8 mouse cellular contexts compared by ENCODE assay signal in genomic region chr4:116708791-116709390, GRCm38 (mm10). TPM values are rescaled to one million over a fixed set of nuclear protein-coding genes. Genes with fewer than 3 reads are reported as not detected.
A peak's percentile ranks its signal among the peaks of the same experiment; 100 is the strongest.
DNase-seq lines count a peak whose midpoint lies in the region; ATAC-seq and TF ChIP-seq lines count a peak whose summit lies in the region.

No protein-coding gene starts in this region.

- H3K9ac ChIP-seq in kidney, embryonic 14.5 days (ENCODE audit: low read depth, low read length), result peak overlapping the region; percentile 55; the same call in 1 of the 2 replicates
- peak overlapping the region; percentile 28; the same call in 1 of the 2 replicates for H3K9ac ChIP-seq in forebrain, postnatal 0 days

- H3K79me2 ChIP-seq in macrophage (ENCODE audit: inconsistent target), result no peaks in the 10 kb centered on the region

- WGBS in kidney, embryonic 14.5 days, result 5% methylated on average over 9 of the region's 9 CpGs
- WGBS in forebrain, postnatal 0 days, result 8% methylated on average over 9 of the region's 9 CpGs
- 4% methylated on average over 8 of the region's 9 CpGs for WGBS in macrophage (ENCODE audit: missing documents)

- no peak overlapping the region for H3K27ac ChIP-seq in kidney, embryonic 14.5 days (ENCODE audit: low read depth, low read length)
- H3K27ac ChIP-seq in forebrain, postnatal 0 days (ENCODE audit: low read depth, low read length), result no peak overlapping the region
- peak overlapping the region; percentile 32 for H3K27ac ChIP-seq in macrophage

- TF ChIP-seq CTCF in forebrain, postnatal 0 days (IDR thresholded peaks at IDR 0.05; ENCODE audit: low read depth), result no peak

- no peak for DNase-seq in kidney, adult 11 months
- peak; percentile 55 for DNase-seq in R1 (ENCODE audit: low read depth, low spot score)
- no peak for DNase-seq in forebrain, postnatal 0 days
- no peak for DNase-seq in ovary, postnatal 14 days (ENCODE audit: low spot score)
- DNase-seq in urinary bladder, postnatal 36 days (ENCODE audit: low spot score in 2 of 2), result no peak
- DNase-seq in adrenal gland, adult 18-20 months (ENCODE audit: low spot score in 2 of 2), result no peak

- peaks cover 3% of the 10 kb centered on the region; the same call in 1 of the 2 replicates for H3K36me3 ChIP-seq in kidney, embryonic 14.5 days (ENCODE audit: control insufficient read depth, insufficient read depth, low read length)
- no peaks in the 10 kb centered on the region for H3K36me3 ChIP-seq in forebrain, postnatal 0 days (ENCODE audit: insufficient read depth)
- no peaks in the 10 kb centered on the region for H3K36me3 ChIP-seq in macrophage (ENCODE audit: inconsistent target)

- H3K9me3 ChIP-seq in kidney, embryonic 14.5 days (ENCODE audit: control insufficient read depth, low read length), result no peaks in the 10 kb centered on the region
- no peaks in the 10 kb centered on the region for H3K9me3 ChIP-seq in forebrain, postnatal 0 days (ENCODE audit: low read length)

- H3K4me3 ChIP-seq in kidney, embryonic 14.5 days (ENCODE audit: low read length), result peak overlapping the region; percentile 69
- peak overlapping the region; percentile 44 for H3K4me3 ChIP-seq in forebrain, postnatal 0 days (ENCODE audit: low read depth, low read length)
- peak overlapping the region; percentile 72 for H3K4me3 ChIP-seq in macrophage (ENCODE audit: inconsistent target)

- peak; percentile 5; the same call in 1 of the 2 replicates for ATAC-seq in kidney, embryonic 14.5 days (ENCODE audit: low FRiP score, low TSS enrichment)
- no peak for ATAC-seq in forebrain, postnatal 0 days

- H3K4me1 ChIP-seq in kidney, embryonic 14.5 days (ENCODE audit: control insufficient read depth, insufficient read depth, low read length), result 0 out of 2 replicates have a peak, but pooled peaks cover 6% of the 10 kb centered on the region
- H3K4me1 ChIP-seq in forebrain, postnatal 0 days (ENCODE audit: insufficient read depth), result no peaks in the 10 kb centered on the region

- H3K4me2 ChIP-seq in kidney, embryonic 14.5 days (replicated peaks; ENCODE audit: low read depth, low read length), result peak overlapping the region; percentile 59
- H3K4me2 ChIP-seq in forebrain, postnatal 0 days (ENCODE audit: low read depth), result peak overlapping the region; percentile 65

- H3K27me3 ChIP-seq in kidney, embryonic 14.5 days (ENCODE audit: control insufficient read depth, insufficient read depth, low read length), result no peaks in the 10 kb centered on the region
- H3K27me3 ChIP-seq in forebrain, postnatal 0 days (ENCODE audit: insufficient read depth, low read length), result no peaks in the 10 kb centered on the region

RNA-seq across cellular contexts. Expression of gene Ccdc163, which starts 0.6 kb away (rescaled TPM):
- polyA plus RNA-seq in kidney, embryonic 14.5 days (2014; fragmentation: Nextera tagmentation; extraction: Ambion mirVana), result 36.9 and 39.6 TPM in 2 replicates
- total RNA-seq in forebrain, postnatal 0 days (2014; rRNA removed), result 13.2 and 15.2 TPM in 2 replicates
- 5.3 and 5.7 TPM in 2 replicates for polyA plus RNA-seq in forebrain, postnatal 0 days (2015; fragmentation: Nextera tagmentation; extraction: Ambion mirVana)
- 100 to 1,000 TPM in 1 of 26 experiments, 10 to 100 TPM in 25; 30.6 to 103 (median 65.3) TPM for total RNA-seq in macrophage (2018; cell fraction: chromatin; rRNA removed)
- 10 to 100 TPM in 22 of 26 experiments, 1 to 10 TPM in 4; 8.1 to 23.9 (median 12.8) TPM for total RNA-seq in macrophage (2018; cell fraction: cytosol; rRNA removed)
- total RNA-seq in macrophage (2018; cell fraction: nucleus; rRNA removed), result 10 to 100 TPM; 26.0 to 80.4 (median 57.5) TPM
- 7.9 to 32.9 TPM (median 10.8 TPM) in 3 replicates for polyA plus RNA-seq in macrophage (2018)
- 10 to 100 TPM; 15.4 to 15.5 TPM for total RNA-seq in adrenal gland, adult 18-20 months (2021)

RNA-seq across cellular contexts. Expression of gene Mmachc, which starts 0.7 kb away (rescaled TPM):
- polyA plus RNA-seq in kidney, embryonic 14.5 days (2014; fragmentation: Nextera tagmentation; extraction: Ambion mirVana), result 19.7 and 25.5 TPM in 2 replicates
- 19.6 and 23.0 TPM in 2 replicates for total RNA-seq in forebrain, postnatal 0 days (2014; rRNA removed)
- polyA plus RNA-seq in forebrain, postnatal 0 days (2015; fragmentation: Nextera tagmentation; extraction: Ambion mirVana), result 16.4 and 21.9 TPM in 2 replicates
- total RNA-seq in macrophage (2018; cell fraction: chromatin; rRNA removed), result 1 to 10 TPM in 8 of 26 experiments, under 1 TPM in 7, not detected in 11; 0.34 to 3.6 (median 1.5) TPM
- total RNA-seq in macrophage (2018; cell fraction: cytosol; rRNA removed), result 10 to 100 TPM in 1 of 26 experiments, 1 to 10 TPM in 25; 4.2 to 10.0 (median 6.3) TPM
- 1 to 10 TPM in 19 of 26 experiments, under 1 TPM in 6, not detected in 1; 0.50 to 8.3 (median 1.7) TPM for total RNA-seq in macrophage (2018; cell fraction: nucleus; rRNA removed)
- 5.1 to 10.4 TPM (median 9.4 TPM) in 3 replicates for polyA plus RNA-seq in macrophage (2018)
- total RNA-seq in adrenal gland, adult 18-20 months (2021), result 10 to 100 TPM; 32.3 to 40.3 TPM

RNA-seq across cellular contexts. Expression of gene Tesk2, which starts 11.9 kb away (rescaled TPM):
- polyA plus RNA-seq in kidney, embryonic 14.5 days (2014; fragmentation: Nextera tagmentation; extraction: Ambion mirVana), result 4.6 and 7.4 TPM in 2 replicates
- total RNA-seq in forebrain, postnatal 0 days (2014; rRNA removed), result 2.6 and 2.9 TPM in 2 replicates
- polyA plus RNA-seq in forebrain, postnatal 0 days (2015; fragmentation: Nextera tagmentation; extraction: Ambion mirVana), result 1.2 and 1.9 TPM in 2 replicates
- total RNA-seq in macrophage (2018; cell fraction: chromatin; rRNA removed), result 10 to 100 TPM in 20 of 26 experiments, 1 to 10 TPM in 6; 3.4 to 25.8 (median 14.1) TPM
- 1 to 10 TPM; 3.1 to 9.4 (median 5.5) TPM for total RNA-seq in macrophage (2018; cell fraction: cytosol; rRNA removed)
- total RNA-seq in macrophage (2018; cell fraction: nucleus; rRNA removed), result 10 to 100 TPM in 8 of 26 experiments, 1 to 10 TPM in 18; 3.7 to 21.1 (median 7.0) TPM
- polyA plus RNA-seq in macrophage (2018), result 3.1 to 8.1 TPM (median 7.1 TPM) in 3 replicates
- 1 to 10 TPM; 2.6 to 2.7 TPM for total RNA-seq in adrenal gland, adult 18-20 months (2021)

RNA-seq across cellular contexts. Expression of gene Prdx1, which starts 23.5 kb away (rescaled TPM):
- 1,503 and 1,977 TPM in 2 replicates for polyA plus RNA-seq in kidney, embryonic 14.5 days (2014; fragmentation: Nextera tagmentation; extraction: Ambion mirVana)
- total RNA-seq in forebrain, postnatal 0 days (2014; rRNA removed), result 204 and 235 TPM in 2 replicates
- 593 and 661 TPM in 2 replicates for polyA plus RNA-seq in forebrain, postnatal 0 days (2015; fragmentation: Nextera tagmentation; extraction: Ambion mirVana)
- 100 to 1,000 TPM in 24 of 26 experiments, 10 to 100 TPM in 2; 89.0 to 603 (median 253) TPM for total RNA-seq in macrophage (2018; cell fraction: chromatin; rRNA removed)
- total RNA-seq in macrophage (2018; cell fraction: cytosol; rRNA removed), result 1,000 to 10,000 TPM in 13 of 26 experiments, 100 to 1,000 TPM in 13; 721 to 1,615 (median 996) TPM
- total RNA-seq in macrophage (2018; cell fraction: nucleus; rRNA removed), result 100 to 1,000 TPM in 25 of 26 experiments, 10 to 100 TPM in 1; 85.1 to 546 (median 313) TPM
- polyA plus RNA-seq in macrophage (2018), result 1,330 to 1,969 TPM (median 1,907 TPM) in 3 replicates
- total RNA-seq in adrenal gland, adult 18-20 months (2021), result 100 to 1,000 TPM; 648 to 719 TPM

RNA-seq across cellular contexts. Expression of gene Akr1a1, which starts 57.4 kb away (rescaled TPM):
- polyA plus RNA-seq in kidney, embryonic 14.5 days (2014; fragmentation: Nextera tagmentation; extraction: Ambion mirVana), result 730 and 751 TPM in 2 replicates
- total RNA-seq in forebrain, postnatal 0 days (2014; rRNA removed), result 596 and 675 TPM in 2 replicates
- 908 and 1,057 TPM in 2 replicates for polyA plus RNA-seq in forebrain, postnatal 0 days (2015; fragmentation: Nextera tagmentation; extraction: Ambion mirVana)
- 100 to 1,000 TPM in 24 of 26 experiments, 10 to 100 TPM in 2; 83.3 to 459 (median 260) TPM for total RNA-seq in macrophage (2018; cell fraction: chromatin; rRNA removed)
- total RNA-seq in macrophage (2018; cell fraction: cytosol; rRNA removed), result 1,000 to 10,000 TPM; 1,790 to 2,654 (median 2,221) TPM
- 1,000 to 10,000 TPM in 2 of 26 experiments, 100 to 1,000 TPM in 24; 276 to 1,128 (median 644) TPM for total RNA-seq in macrophage (2018; cell fraction: nucleus; rRNA removed)
- polyA plus RNA-seq in macrophage (2018), result 1,138 to 1,978 TPM (median 1,711 TPM) in 3 replicates
- 100 to 1,000 TPM; 822 to 909 TPM for total RNA-seq in adrenal gland, adult 18-20 months (2021)
